Mouse (Mus musculus) bone marrow macrophage, adult 2 months (primary cell): ENCODE measurements at regions not wholly inside any gene's neighbourhood (a gene's known extent, or its start where the extent isn't known, plus 50 kb on each side); places are given as distances from the start of the nearest gene placed in this dataset.

Experiments used
- H3K27ac ChIP-seq: 2 replicates; pipeline ENCODE4 v1.5.1; 2012; ENCODE audit warnings: low read depth, low read length; ENCODE audit not compliant: insufficient read depth
- H3K4me1 ChIP-seq: 2 replicates; pipeline ENCODE4 v1.6.1; 2012; ENCODE audit warnings: low read length; ENCODE audit not compliant: control insufficient read depth, insufficient read depth
- H3K4me3 ChIP-seq: 2 replicates; pipeline ENCODE4 v1.5.1; 2012; ENCODE audit warnings: mild to moderate bottlenecking, low read length, moderate library complexity; ENCODE audit not compliant: insufficient read depth
- CTCF ChIP-seq: IDR thresholded peaks from 2 replicates; pipeline ENCODE4 v1.5.1; 2012; ENCODE audit warnings: low read depth, mild to moderate bottlenecking, low read length, moderate library complexity
- POLR2A ChIP-seq: IDR thresholded peaks from 2 replicates; pipeline ENCODE4 v1.6.1; 2012; ENCODE audit warnings: mild to moderate bottlenecking, low read depth, low read length, borderline replicate concordance

- Histone ChIP-seq H3K27ac (no peak overlapping the region), H3K4me1 (no peaks in the 10 kb centered on the region), H3K4me3 (no peak overlapping the region)
- TF ChIP-seq POLR2A (no peak), CTCF (no peak)
Observed at GRCm38 (mm10) chr12:106565263-106565681, 555.2 kb downstream of the Vrk1 start.

- Histone ChIP-seq H3K27ac (no peak overlapping the region), H3K4me3 (no peak overlapping the region), H3K4me1 (no peaks in the 10 kb centered on the region)
- TF ChIP-seq CTCF (no peak), POLR2A (no peak)
Observed at GRCm38 (mm10) chr12:106566361-106566760, 556.3 kb downstream of the Vrk1 start.

- Histone ChIP-seq H3K4me1 (no peaks in the 10 kb centered on the region), H3K27ac (no peak overlapping the region), H3K4me3 (no peak overlapping the region)
- no peak for TF ChIP-seq POLR2A
- TF ChIP-seq CTCF, result no peak
Observed at GRCm38 (mm10) chr12:106567116-106567515, 557.1 kb downstream of the Vrk1 start.

GRCm38 (mm10) chr12:106568541-106569085 lies 558.6 kb downstream of the Vrk1 start:
- H3K4me3 ChIP-seq, result no peak overlapping the region
- no peaks in the 10 kb centered on the region for H3K4me1 ChIP-seq
- no peak overlapping the region for H3K27ac ChIP-seq
- TF ChIP-seq CTCF (no peak), POLR2A (no peak)

GRCm38 (mm10) chr12:106572956-106573355 lies 562.9 kb downstream of the Vrk1 start:
- H3K27ac ChIP-seq, result no peak overlapping the region
- no peaks in the 10 kb centered on the region for H3K4me1 ChIP-seq
- TF ChIP-seq CTCF (no peak), POLR2A (no peak)
- no peak overlapping the region for H3K4me3 ChIP-seq

GRCm38 (mm10) chr12:106582760-106583159 lies 572.7 kb downstream of the Vrk1 start:
- no peak overlapping the region for H3K4me3 ChIP-seq
- no peak for TF ChIP-seq CTCF
- TF ChIP-seq POLR2A, result no peak
- H3K27ac ChIP-seq, result no peak overlapping the region
- no peaks in the 10 kb centered on the region for H3K4me1 ChIP-seq

GRCm38 (mm10) chr12:106585626-106586025 lies 575.6 kb downstream of the Vrk1 start:
- no peak overlapping the region for H3K4me3 ChIP-seq
- no peaks in the 10 kb centered on the region for H3K4me1 ChIP-seq
- TF ChIP-seq POLR2A (no peak), CTCF (no peak)
- H3K27ac ChIP-seq, result no peak overlapping the region

- TF ChIP-seq CTCF (no peak), POLR2A (no peak)
- H3K27ac ChIP-seq, result no peak overlapping the region
- no peaks in the 10 kb centered on the region for H3K4me1 ChIP-seq
- H3K4me3 ChIP-seq, result no peak overlapping the region
Observed at GRCm38 (mm10) chr12:106592686-106593085, 582.7 kb downstream of the Vrk1 start.

GRCm38 (mm10) chr12:106597636-106598035 lies 587.6 kb downstream of the Vrk1 start:
- TF ChIP-seq POLR2A, result no peak
- Histone ChIP-seq H3K4me3 (no peak overlapping the region), H3K4me1 (no peaks in the 10 kb centered on the region), H3K27ac (no peak overlapping the region)

- no peak overlapping the region for H3K4me3 ChIP-seq
- TF ChIP-seq POLR2A (no peak), CTCF (no peak)
- no peak overlapping the region for H3K27ac ChIP-seq
- no peaks in the 10 kb centered on the region for H3K4me1 ChIP-seq
Observed at GRCm38 (mm10) chr12:106607240-106607639, 597.2 kb downstream of the Vrk1 start.

GRCm38 (mm10) chr12:106607655-106608337 lies 597.8 kb downstream of the Vrk1 start:
- Histone ChIP-seq H3K4me3 (no peak overlapping the region), H3K27ac (no peak overlapping the region), H3K4me1 (no peaks in the 10 kb centered on the region)
- TF ChIP-seq POLR2A (no peak), CTCF (no peak)
